Mouse (Mus musculus) adrenal gland, postnatal 4 days (tissue): ENCODE data around the gene Gm13040. TPM values are rescaled to one million over a fixed set of nuclear protein-coding genes. Genes with fewer than 3 reads are reported as not detected.
"Not testable (repeated sequence)": the region's sequence is repeated elsewhere in the genome, so short reads cannot be mapped to it uniquely, and the experiment has no call there.

Experiments used
- DNase-seq, 2 experiments: peaks; one replicate each; pipeline ENCODE4 v3.0.0; 2021 to 2022; ENCODE audit warnings: low spot score in 2 of 2, mixed read lengths in 2 of 2
- long read RNA-seq, 2 experiments: library from polyadenylated mRNA; stranded (forward); transcript quantifications; one replicate each; pipeline ENCODE4 v2.0.0; 2021
- total RNA-seq, 2 experiments: library from RNA; stranded (reverse); gene quantifications; 2 replicates each; pipeline ENCODE4 v1.2.3; 2021

Gene Gm13040
- not detected for total RNA-seq
- long read RNA-seq, experiment 1 = 0 reads
- long read RNA-seq, experiment 2 = 0 reads

- not testable (repeated sequence) for DNase-seq
These were observed at the start of gene Gm13040 for GRCm38 (mm10) chr4:143535654-143536053. TSS of gene Gm13040 (plus strand) at chr4:143535954.

- no peak for DNase-seq
These were observed 24.7 kb upstream of the Gm13040 start, which contains the start of gene Gm13043 for GRCm38 (mm10) chr4:143511043-143511442. TSS of gene Gm13043 (plus strand) at chr4:143511343.

GRCm38 (mm10) chr4:143551400-143551799 is 15.6 kb downstream of the Gm13040 start, which contains the start of the genes BC080695 and Gm13057:
TSS of gene BC080695 (plus strand) at chr4:143551700.
TSS of gene Gm13057 (plus strand) at chr4:143551709.
- not testable (repeated sequence) for DNase-seq

Other genes with a start within 250 kb of the Gm13040 start
- 10 to 100 TPM; 11.1 to 14.8 TPM for gene Pdpn, start 236.4 kb upstream of the Gm13040 start, total RNA-seq
- gene Lrrc38, start 186.2 kb upstream of the Gm13040 start, total RNA-seq = not detected
- gene Pramel1, start 141.5 kb upstream of the Gm13040 start, total RNA-seq = not detected
- gene Pramef8, start 123.5 kb upstream of the Gm13040 start, total RNA-seq = 10 to 100 TPM; 13.2 to 17.9 TPM
- gene Oog4, start 85.6 kb upstream of the Gm13040 start, total RNA-seq = not detected
- gene Gm13043, start 24.6 kb upstream of the Gm13040 start, total RNA-seq = not detected
- gene BC080695, start 15.7 kb downstream of the Gm13040 start, total RNA-seq = not detected
- not detected for gene Gm13057, start 15.8 kb downstream of the Gm13040 start, total RNA-seq
- gene Gm13083, start 79.0 kb downstream of the Gm13040 start, total RNA-seq = not detected
- gene Gm13088, start 121.3 kb downstream of the Gm13040 start, total RNA-seq = not detected
- not detected for gene Gm13089, start 166.8 kb downstream of the Gm13040 start, total RNA-seq
- not detected for gene Gm13078, start 183.5 kb downstream of the Gm13040 start, total RNA-seq